19 mouse cellular contexts compared by ENCODE assay signal in genomic region chr6:71744934-71745333, GRCm38 (mm10). TPM values are rescaled to one million over a fixed set of nuclear protein-coding genes. Genes with fewer than 3 reads are reported as not detected.
DNase-seq lines count a peak whose midpoint lies in the region; ATAC-seq and TF ChIP-seq lines count a peak whose summit lies in the region.
"Had no signal": no experiment of that assay in that cellular context is flagged by ENCODE, and none has a peak within 500 bp of the region (broad histone marks: within the 10 kb centered on the region; RNA-seq: fewer than 3 reads in every experiment).

No protein-coding gene starts in this region.

- H3K4me3 ChIP-seq in myocyte = no peak overlapping the region
- no peak overlapping the region for H3K4me3 ChIP-seq in hindbrain, postnatal 0 days (ENCODE audit: low read length)
- H3K4me3 ChIP-seq: embryonic facial prominence, embryonic 15.5 days; erythroblast, embryonic 14.5 days; forebrain, embryonic 10.5 days; heart, embryonic 13.5 days had no signal

- H3K27ac ChIP-seq in hindbrain, postnatal 0 days = no peak overlapping the region
- H3K27ac ChIP-seq: embryonic facial prominence, embryonic 15.5 days; forebrain, embryonic 10.5 days; heart, embryonic 13.5 days had no signal

- 74% methylated on average over 6 of the region's 6 CpGs for WGBS in hindbrain, postnatal 0 days

- no peaks in the 10 kb centered on the region for H3K27me3 ChIP-seq in myocyte (ENCODE audit: control insufficient read depth, insufficient read depth, insufficient read length)
- H3K27me3 ChIP-seq in hindbrain, postnatal 0 days (ENCODE audit: insufficient read depth, low read length) = no peaks in the 10 kb centered on the region
- H3K27me3 ChIP-seq: embryonic facial prominence, embryonic 15.5 days; heart, embryonic 13.5 days had no signal

- ATAC-seq in frontal cortex, adult (ENCODE audit: low TSS enrichment) = 0 out of 2 replicates have a peak, but pooled peaks have one; percentile 29
- no peak for ATAC-seq in hindbrain, postnatal 0 days
- ATAC-seq: forebrain, embryonic 14.5 days; hindbrain, embryonic 16.5 days had no signal

- no peak overlapping the region for H3ac ChIP-seq in myocyte (ENCODE audit: control insufficient read depth, insufficient read length)

- no peak for DNase-seq in frontal cortex, postnatal 36 days (ENCODE audit: low spot score in 2 of 2)
- DNase-seq in 3134 (ENCODE audit: extremely low read depth, insufficient read length, low spot score) (peak; percentile 23), NIH3T3 (ENCODE audit: low read depth) (peak; percentile 53)
- DNase-seq in thymus, postnatal 25 days = no peak
- no peak for DNase-seq in hindbrain, postnatal 0 days (ENCODE audit: low spot score)
- DNase-seq: adrenal gland, postnatal 10 days; cerebellum, postnatal 14 days; embryo, embryonic 11 days; gastrocnemius, postnatal 25 days; heart, adult 11 months; heart, postnatal 36 days had no signal

- no peaks in the 10 kb centered on the region for H3K36me3 ChIP-seq in myocyte (ENCODE audit: control insufficient read depth, insufficient read depth)
- no peaks in the 10 kb centered on the region; the same call in 1 of the 2 replicates for H3K36me3 ChIP-seq in hindbrain, postnatal 0 days (ENCODE audit: insufficient read depth, low read length)
- H3K36me3 ChIP-seq: embryonic facial prominence, embryonic 15.5 days; forebrain, embryonic 10.5 days; heart, embryonic 13.5 days had no signal

- no peak for TF ChIP-seq POLR2A in myocyte (IDR thresholded peaks at IDR 0.05; ENCODE audit: insufficient read length, low read depth)

- no peaks in the 10 kb centered on the region for H3K79me2 ChIP-seq in myocyte (ENCODE audit: control insufficient read depth, insufficient read depth)

- peak overlapping the region; percentile 3 for H3K4me2 ChIP-seq in myocyte (ENCODE audit: low read depth)
- H3K4me2 ChIP-seq in hindbrain, postnatal 0 days (ENCODE audit: low read depth, low read length) = no peak overlapping the region
- H3K4me2 ChIP-seq: embryonic facial prominence, embryonic 15.5 days; heart, embryonic 13.5 days had no signal

- no peak overlapping the region for H3K9ac ChIP-seq in hindbrain, postnatal 0 days (replicated peaks; ENCODE audit: low read length)
- H3K9ac ChIP-seq: embryonic facial prominence, embryonic 15.5 days; heart, embryonic 13.5 days had no signal

- H3K4me1 ChIP-seq in hindbrain, postnatal 0 days (ENCODE audit: insufficient read depth, low read length) = peaks cover 9% of the 10 kb centered on the region

- H3K9me3 ChIP-seq in hindbrain, postnatal 0 days (ENCODE audit: low read length) = no peaks in the 10 kb centered on the region
- H3K9me3 ChIP-seq: embryonic facial prominence, embryonic 15.5 days; forebrain, embryonic 10.5 days; heart, embryonic 13.5 days had no signal

- no peak for TF ChIP-seq CTCF in hindbrain, postnatal 0 days (IDR thresholded peaks at IDR 0.05; ENCODE audit: low read depth)

TF ChIP-seq in myocyte, 11 proteins besides CTCF, POLR2A, EP300 and RAD21:
- TF ChIP-seq E2F4 (IDR thresholded peaks at IDR 0.05; ENCODE audit: insufficient read depth) (no peak), TCF12 (IDR thresholded peaks at IDR 0.05; ENCODE audit: insufficient read depth, poor library complexity, severe bottlenecking) (no peak), POLR2AphosphoS2 (IDR thresholded peaks at IDR 0.05; ENCODE audit: insufficient read length, low read depth) (no peak), SRF (IDR thresholded peaks at IDR 0.05; ENCODE audit: control insufficient read depth, insufficient read length, low read depth) (no peak), REST (IDR thresholded peaks at IDR 0.05; ENCODE audit: insufficient read depth, insufficient read length) (no peak), MYOD1 (IDR thresholded peaks at IDR 0.05; ENCODE audit: control insufficient read depth in 1 of 3, insufficient read length in 2 of 3, low read depth in 2 of 3) (no peak), MAX (IDR thresholded peaks at IDR 0.05; ENCODE audit: low read depth) (no peak), USF1 (IDR thresholded peaks at IDR 0.05; ENCODE audit: low read depth) (no peak), MYOG (IDR thresholded peaks at IDR 0.05; ENCODE audit: control insufficient read depth in 1 of 3, insufficient read depth in 1 of 3, insufficient read length in 2 of 3, low read depth in 2 of 3) (no peak), TCF3 (IDR thresholded peaks at IDR 0.05; ENCODE audit: insufficient read length, low read depth) (no peak)

RNA-seq across cellular contexts. Expression of gene Reep1, which starts 37.6 kb away (rescaled TPM):
- polyA plus RNA-seq in myocyte (2012; fragmentation: generic; extraction: Trizol) = 1.1 TPM
- total RNA-seq in hindbrain, postnatal 0 days (2014; rRNA removed) = 319 and 369 TPM in 2 replicates
- polyA plus RNA-seq in hindbrain, postnatal 0 days (2015; fragmentation: Nextera tagmentation; extraction: Ambion mirVana) = 188 and 213 TPM in 2 replicates
- polyA plus RNA-seq: erythroblast, embryonic 14.5 days had no signal

Comparison
In these comparisons a context has a peak if more than half of its experiments do, and no peak if none do; other contexts are left out.
1. DNase-seq: peak in 3134 (single experiment) and NIH3T3 (single experiment); none in frontal cortex, postnatal 36 days (0 of 2), thymus, postnatal 25 days (single experiment) and hindbrain, postnatal 0 days (single experiment).
2. RNA of gene Reep1, which starts 37.6 kb away (polyA plus RNA-seq): 188 to 213 TPM in hindbrain, postnatal 0 days; 1.1 TPM in myocyte (single experiment); every median in the first group is over 10 times any median in the second.